In genomic region chr7:25278341-25279075, GRCm38 (mm10) we compare ENCODE assay signal across 8 mouse cellular contexts. TPM values are rescaled to one million over a fixed set of nuclear protein-coding genes. Genes with fewer than 3 reads are reported as not detected.
DNase-seq lines count a peak whose midpoint lies in the region; ATAC-seq and TF ChIP-seq lines count a peak whose summit lies in the region.

No protein-coding gene starts in this region.

- TF ChIP-seq POLR2A in limb, embryonic 14.5 days (IDR thresholded peaks at IDR 0.05; ENCODE audit: borderline replicate concordance, extremely low read depth, insufficient read depth, insufficient read length) = peak; percentile 52; the same call in 1 of the 2 replicates

- H3K4me1 ChIP-seq in embryonic facial prominence, embryonic 13.5 days = peaks cover 71% of the 10 kb centered on the region
- peaks cover 78% of the 10 kb centered on the region for H3K4me1 ChIP-seq in heart, embryonic 10.5 days
- peaks cover 42% of the 10 kb centered on the region for H3K4me1 ChIP-seq in kidney, embryonic 14.5 days (ENCODE audit: control insufficient read depth, insufficient read depth, low read length)
- H3K4me1 ChIP-seq in limb, embryonic 14.5 days (ENCODE audit: control insufficient read depth, insufficient read depth, low read length) = peaks cover 45% of the 10 kb centered on the region
- H3K4me1 ChIP-seq in midbrain, embryonic 15.5 days = peaks cover 65% of the 10 kb centered on the region

- peaks cover 11% of the 10 kb centered on the region for H3K36me3 ChIP-seq in embryonic facial prominence, embryonic 13.5 days
- H3K36me3 ChIP-seq in heart, embryonic 10.5 days = peaks cover 6% of the 10 kb centered on the region; the same call in 1 of the 2 replicates
- peaks cover 2% of the 10 kb centered on the region for H3K36me3 ChIP-seq in kidney, embryonic 14.5 days (ENCODE audit: control insufficient read depth, insufficient read depth, low read length)
- H3K36me3 ChIP-seq in limb, embryonic 14.5 days (ENCODE audit: control insufficient read depth, insufficient read depth, low read length) = peaks cover 18% of the 10 kb centered on the region
- H3K36me3 ChIP-seq in midbrain, embryonic 15.5 days (replicated peaks) = 0 out of 2 replicates have a peak, but pooled peaks cover 3% of the 10 kb centered on the region

- ATAC-seq in embryonic facial prominence, embryonic 13.5 days (ENCODE audit: insufficient number of reproducible peaks, insufficient read depth, low FRiP score, low TSS enrichment, low read depth) = peak; percentile 48
- ATAC-seq in kidney, embryonic 14.5 days (ENCODE audit: low FRiP score, low TSS enrichment) = peak; percentile 60
- ATAC-seq in limb, embryonic 14.5 days (ENCODE audit: low FRiP score, low read depth) = peak; percentile 51
- ATAC-seq in midbrain, embryonic 15.5 days (replicated peaks) = peak; percentile 81

- H3K27ac ChIP-seq in embryonic facial prominence, embryonic 13.5 days = peak overlapping the region; percentile 100
- H3K27ac ChIP-seq in heart, embryonic 10.5 days = peak overlapping the region; percentile 98
- peak overlapping the region; percentile 98 for H3K27ac ChIP-seq in kidney, embryonic 14.5 days (ENCODE audit: low read depth, low read length)
- H3K27ac ChIP-seq in limb, embryonic 14.5 days (replicated peaks; ENCODE audit: low read depth, low read length) = peak overlapping the region; percentile 99
- peak overlapping the region; percentile 99 for H3K27ac ChIP-seq in midbrain, embryonic 15.5 days

- peak overlapping the region; percentile 92 for H3K4me2 ChIP-seq in embryonic facial prominence, embryonic 13.5 days
- H3K4me2 ChIP-seq in kidney, embryonic 14.5 days (replicated peaks; ENCODE audit: low read depth, low read length) = peak overlapping the region; percentile 93
- peak overlapping the region; percentile 97 for H3K4me2 ChIP-seq in limb, embryonic 14.5 days (replicated peaks; ENCODE audit: low read depth, low read length, severe bottlenecking)
- H3K4me2 ChIP-seq in midbrain, embryonic 15.5 days = peak overlapping the region; percentile 90

- peak; percentile 93 for DNase-seq in 3T3-L1 (ENCODE audit: low read depth, low spot score)
- DNase-seq in adrenal gland, postnatal 25 days = peak; percentile 82
- DNase-seq in heart, embryonic 10.5 days (ENCODE audit: low spot score) = peak; percentile 97
- peak; percentile 91 for DNase-seq in limb, embryonic 14.5 days (ENCODE audit: low spot score)
- DNase-seq in spleen, adult 18-20 months = peak; percentile 74 to 84

- H3K27me3 ChIP-seq in embryonic facial prominence, embryonic 13.5 days = no peaks in the 10 kb centered on the region
- no peaks in the 10 kb centered on the region for H3K27me3 ChIP-seq in heart, embryonic 10.5 days (ENCODE audit: insufficient read depth, poor library complexity, severe bottlenecking)
- H3K27me3 ChIP-seq in kidney, embryonic 14.5 days (ENCODE audit: control insufficient read depth, insufficient read depth, low read length) = no peaks in the 10 kb centered on the region
- H3K27me3 ChIP-seq in limb, embryonic 14.5 days (ENCODE audit: control insufficient read depth, insufficient read depth, low read length) = no peaks in the 10 kb centered on the region
- no peaks in the 10 kb centered on the region for H3K27me3 ChIP-seq in midbrain, embryonic 15.5 days (replicated peaks)

- no peaks in the 10 kb centered on the region for H3K9me3 ChIP-seq in embryonic facial prominence, embryonic 13.5 days
- no peaks in the 10 kb centered on the region for H3K9me3 ChIP-seq in heart, embryonic 10.5 days
- no peaks in the 10 kb centered on the region for H3K9me3 ChIP-seq in kidney, embryonic 14.5 days (ENCODE audit: control insufficient read depth, low read length)
- H3K9me3 ChIP-seq in limb, embryonic 14.5 days (ENCODE audit: control insufficient read depth, low read length) = no peaks in the 10 kb centered on the region
- no peaks in the 10 kb centered on the region for H3K9me3 ChIP-seq in midbrain, embryonic 15.5 days

- H3K9ac ChIP-seq in embryonic facial prominence, embryonic 13.5 days = peak overlapping the region; percentile 78
- peak overlapping the region; percentile 77 for H3K9ac ChIP-seq in kidney, embryonic 14.5 days (ENCODE audit: low read depth, low read length)
- peak overlapping the region; percentile 71 for H3K9ac ChIP-seq in limb, embryonic 14.5 days (ENCODE audit: low read depth, low read length, severe bottlenecking)
- H3K9ac ChIP-seq in midbrain, embryonic 15.5 days = peak overlapping the region; percentile 72

- 1% methylated on average over 58 of the region's 60 CpGs for WGBS in embryonic facial prominence, embryonic 13.5 days
- WGBS in heart, embryonic 10.5 days = under 1% methylated on average over 53 of the region's 60 CpGs
- under 1% methylated on average over 57 of the region's 60 CpGs for WGBS in kidney, embryonic 14.5 days
- 1% methylated on average over 40 of the region's 60 CpGs for WGBS in limb, embryonic 14.5 days
- WGBS in midbrain, embryonic 15.5 days = under 1% methylated on average over 56 of the region's 60 CpGs

- peak overlapping the region; percentile 85 for H3K4me3 ChIP-seq in embryonic facial prominence, embryonic 13.5 days
- peak overlapping the region; percentile 89 for H3K4me3 ChIP-seq in heart, embryonic 10.5 days
- H3K4me3 ChIP-seq in kidney, embryonic 14.5 days (ENCODE audit: low read length) = peak overlapping the region; percentile 74
- peak overlapping the region; percentile 62 for H3K4me3 ChIP-seq in limb, embryonic 14.5 days (replicated peaks; ENCODE audit: low read length)
- peak overlapping the region; percentile 83 for H3K4me3 ChIP-seq in midbrain, embryonic 15.5 days

RNA-seq across cellular contexts. Expression of gene Cic, which starts 11.0 kb away (rescaled TPM):
- total RNA-seq in adrenal gland, postnatal 25 days (2021) = 134 and 146 TPM in 2 replicates
- polyA plus RNA-seq in embryonic facial prominence, embryonic 13.5 days (2015; fragmentation: Nextera tagmentation; extraction: Ambion mirVana) = 46.2 and 47.4 TPM in 2 replicates
- polyA plus RNA-seq in heart, embryonic 10.5 days (2016; fragmentation: Nextera tagmentation; extraction: Ambion mirVana) = 17.0 and 28.7 TPM in 2 replicates
- 36.0 and 47.2 TPM in 2 replicates for polyA plus RNA-seq in kidney, embryonic 14.5 days (2014; fragmentation: Nextera tagmentation; extraction: Ambion mirVana)
- 155 and 206 TPM in 2 replicates for polyA plus RNA-seq in limb, embryonic 14.5 days (2012; rRNA removed)
- 48.9 and 58.1 TPM in 2 replicates for polyA plus RNA-seq in limb, embryonic 14.5 days (2014; fragmentation: Nextera tagmentation; extraction: Ambion mirVana)
- polyA plus RNA-seq in midbrain, embryonic 15.5 days (2015; fragmentation: Nextera tagmentation; extraction: Ambion mirVana) = 42.1 and 45.9 TPM in 2 replicates

RNA-seq across cellular contexts. Expression of gene Pafah1b3, which starts 19.3 kb away (rescaled TPM):
- total RNA-seq in adrenal gland, postnatal 25 days (2021) = 31.9 and 35.8 TPM in 2 replicates
- 315 and 322 TPM in 2 replicates for polyA plus RNA-seq in embryonic facial prominence, embryonic 13.5 days (2015; fragmentation: Nextera tagmentation; extraction: Ambion mirVana)
- 147 and 189 TPM in 2 replicates for polyA plus RNA-seq in heart, embryonic 10.5 days (2016; fragmentation: Nextera tagmentation; extraction: Ambion mirVana)
- 199 and 245 TPM in 2 replicates for polyA plus RNA-seq in kidney, embryonic 14.5 days (2014; fragmentation: Nextera tagmentation; extraction: Ambion mirVana)
- polyA plus RNA-seq in limb, embryonic 14.5 days (2012; rRNA removed) = 266 and 343 TPM in 2 replicates
- 234 and 252 TPM in 2 replicates for polyA plus RNA-seq in limb, embryonic 14.5 days (2014; fragmentation: Nextera tagmentation; extraction: Ambion mirVana)
- polyA plus RNA-seq in midbrain, embryonic 15.5 days (2015; fragmentation: Nextera tagmentation; extraction: Ambion mirVana) = 671 and 679 TPM in 2 replicates

RNA-seq across cellular contexts. Expression of gene Prr19, which starts 22.7 kb away (rescaled TPM):
- not detected in 2 replicates for total RNA-seq in adrenal gland, postnatal 25 days (2021)
- 0.60 and 0.92 TPM in 2 replicates for polyA plus RNA-seq in embryonic facial prominence, embryonic 13.5 days (2015; fragmentation: Nextera tagmentation; extraction: Ambion mirVana)
- polyA plus RNA-seq in heart, embryonic 10.5 days (2016; fragmentation: Nextera tagmentation; extraction: Ambion mirVana) = 0.26 and 0.65 TPM in 2 replicates
- polyA plus RNA-seq in kidney, embryonic 14.5 days (2014; fragmentation: Nextera tagmentation; extraction: Ambion mirVana) = 0.67 and 0.69 TPM in 2 replicates
- 0.99 and 1.1 TPM in 2 replicates for polyA plus RNA-seq in limb, embryonic 14.5 days (2012; rRNA removed)
- polyA plus RNA-seq in limb, embryonic 14.5 days (2014; fragmentation: Nextera tagmentation; extraction: Ambion mirVana) = 0.44 and 0.53 TPM in 2 replicates
- polyA plus RNA-seq in midbrain, embryonic 15.5 days (2015; fragmentation: Nextera tagmentation; extraction: Ambion mirVana) = 3.7 and 4.5 TPM in 2 replicates

RNA-seq across cellular contexts. Expression of gene Tmem145, which starts 27.4 kb away (rescaled TPM):
- total RNA-seq in adrenal gland, postnatal 25 days (2021) = 1.6 and 3.7 TPM in 2 replicates
- 2.2 and 2.5 TPM in 2 replicates for polyA plus RNA-seq in embryonic facial prominence, embryonic 13.5 days (2015; fragmentation: Nextera tagmentation; extraction: Ambion mirVana)
- polyA plus RNA-seq in heart, embryonic 10.5 days (2016; fragmentation: Nextera tagmentation; extraction: Ambion mirVana) = 0.09 and 0.63 TPM in 2 replicates
- 0.49 and 0.62 TPM in 2 replicates for polyA plus RNA-seq in kidney, embryonic 14.5 days (2014; fragmentation: Nextera tagmentation; extraction: Ambion mirVana)
- 4.4 and 7.9 TPM in 2 replicates for polyA plus RNA-seq in limb, embryonic 14.5 days (2012; rRNA removed)
- 0.80 and 2.2 TPM in 2 replicates for polyA plus RNA-seq in limb, embryonic 14.5 days (2014; fragmentation: Nextera tagmentation; extraction: Ambion mirVana)
- 94.8 and 102 TPM in 2 replicates for polyA plus RNA-seq in midbrain, embryonic 15.5 days (2015; fragmentation: Nextera tagmentation; extraction: Ambion mirVana)

RNA-seq across cellular contexts. Expression of gene Erf, which starts 27.9 kb away (rescaled TPM):
- 19.4 and 33.2 TPM in 2 replicates for total RNA-seq in adrenal gland, postnatal 25 days (2021)
- 22.2 and 25.3 TPM in 2 replicates for polyA plus RNA-seq in embryonic facial prominence, embryonic 13.5 days (2015; fragmentation: Nextera tagmentation; extraction: Ambion mirVana)
- polyA plus RNA-seq in heart, embryonic 10.5 days (2016; fragmentation: Nextera tagmentation; extraction: Ambion mirVana) = 9.2 and 17.9 TPM in 2 replicates
- polyA plus RNA-seq in kidney, embryonic 14.5 days (2014; fragmentation: Nextera tagmentation; extraction: Ambion mirVana) = 22.4 and 28.8 TPM in 2 replicates
- 99.2 and 127 TPM in 2 replicates for polyA plus RNA-seq in limb, embryonic 14.5 days (2012; rRNA removed)
- polyA plus RNA-seq in limb, embryonic 14.5 days (2014; fragmentation: Nextera tagmentation; extraction: Ambion mirVana) = 33.2 and 37.9 TPM in 2 replicates
- polyA plus RNA-seq in midbrain, embryonic 15.5 days (2015; fragmentation: Nextera tagmentation; extraction: Ambion mirVana) = 3.3 and 5.3 TPM in 2 replicates

Comparison
In these comparisons a context has a peak if more than half of its experiments do, and no peak if none do; other contexts are left out.
1. Peak in every context shown above with its lines: DNase-seq, ATAC-seq, H3K4me3 ChIP-seq and H3K27ac ChIP-seq.